In genomic region chr12:85071043-85071442, GRCm38 (mm10) we compare ENCODE assay signal across 34 mouse cellular contexts.
"Had no signal": no experiment of that assay in that cellular context is flagged by ENCODE, and none has a peak within 500 bp of the region (broad histone marks: within the 10 kb centered on the region; RNA-seq: fewer than 3 reads in every experiment).

No protein-coding gene starts in this region.

- H3K27me3 ChIP-seq: heart, embryonic 12.5 days; heart, embryonic 13.5 days; heart, embryonic 15.5 days; hindbrain, embryonic 12.5 days; hindbrain, embryonic 13.5 days; hindbrain, embryonic 15.5 days; intestine, embryonic 15.5 days; kidney, embryonic 15.5 days had no signal

- H3K9ac ChIP-seq: heart, embryonic 12.5 days; heart, embryonic 13.5 days; heart, embryonic 15.5 days; hindbrain, embryonic 12.5 days; hindbrain, embryonic 13.5 days; hindbrain, embryonic 14.5 days; hindbrain, embryonic 15.5 days; intestine, embryonic 15.5 days; kidney, embryonic 15.5 days had no signal

- H3K4me2 ChIP-seq: heart, embryonic 11.5 days; heart, embryonic 12.5 days; heart, embryonic 13.5 days; heart, embryonic 15.5 days; hindbrain, embryonic 12.5 days; hindbrain, embryonic 13.5 days; hindbrain, embryonic 14.5 days; hindbrain, embryonic 15.5 days; intestine, embryonic 15.5 days; kidney, embryonic 15.5 days had no signal

- H3K4me1 ChIP-seq: heart, embryonic 12.5 days; heart, embryonic 13.5 days; heart, embryonic 15.5 days; hindbrain, embryonic 10.5 days; hindbrain, embryonic 12.5 days; hindbrain, embryonic 13.5 days; hindbrain, embryonic 15.5 days; intestine, embryonic 15.5 days; kidney, embryonic 15.5 days had no signal

- H3K9me3 ChIP-seq: heart, embryonic 12.5 days; heart, embryonic 13.5 days; heart, embryonic 15.5 days; hindbrain, embryonic 10.5 days; hindbrain, embryonic 12.5 days; hindbrain, embryonic 13.5 days; hindbrain, embryonic 15.5 days; intestine, embryonic 15.5 days; kidney, embryonic 15.5 days had no signal

- H3K4me3 ChIP-seq: heart, embryonic 12.5 days; heart, embryonic 13.5 days; heart, embryonic 15.5 days; hindbrain, embryonic 10.5 days; hindbrain, embryonic 12.5 days; hindbrain, embryonic 13.5 days; hindbrain, embryonic 15.5 days; intestine, embryonic 15.5 days; kidney, embryonic 15.5 days; layer of hippocampus, adult 2 months; left cerebral cortex, adult 2 months had no signal

- ATAC-seq: hindbrain, embryonic 16.5 days; hindbrain, postnatal 0 days; inflammation-experienced regulatory T-cells, adult 6 months; intestine, embryonic 15.5 days; intestine, embryonic 16.5 days; intestine, postnatal 0 days had no signal

- H3K27ac ChIP-seq: heart, embryonic 13.5 days; heart, embryonic 15.5 days; hindbrain, embryonic 10.5 days; hindbrain, embryonic 12.5 days; hindbrain, embryonic 13.5 days; hindbrain, embryonic 14.5 days; hindbrain, embryonic 15.5 days; hindbrain, postnatal 0 days; intestine, embryonic 15.5 days; kidney, embryonic 15.5 days; kidney, postnatal 0 days; layer of hippocampus, adult 2 months; left cerebral cortex, adult 2 months had no signal

- DNase-seq: heart, postnatal 14 days; heart, postnatal 36 days; heart, postnatal 4 days; kidney, adult 11 months; kidney, adult 18-20 months; kidney, adult 2 months; kidney, adult 8-10 months; kidney, adult 9 months; kidney, postnatal 10 days; kidney, postnatal 14 days; kidney, postnatal 25 days; kidney, postnatal 36 days; kidney, postnatal 4 days; layer of hippocampus, adult 9-11 months; layer of hippocampus, postnatal 36 days had no signal
